Mouse (Mus musculus) liver, adult 2 months (tissue): ENCODE data around the gene Cdkal1. TPM values are rescaled to one million over a fixed set of nuclear protein-coding genes. Genes with fewer than 3 reads are reported as not detected.
A peak's percentile ranks its signal among the peaks of the same experiment; 100 is the strongest.

Source experiments
- DNase-seq: peaks from one replicate; pipeline ENCODE4 v3.0.0-alpha.2; 2011; ENCODE audit warnings: low read depth, low spot score; ENCODE audit errors: extremely low read depth
- H3K27ac ChIP-seq: fragments of 200-500 bp; replicated peaks from 2 replicates; pipeline ENCODE4 v1.5.1; 2012; ENCODE audit warnings: low read depth, mild to moderate bottlenecking, control low read depth, inconsistent platforms, low read length; ENCODE audit not compliant: insufficient read depth
- H3K27me3 ChIP-seq: fragments of 200-500 bp; 2 replicates; pipeline ENCODE4 v1.6.1; 2012; ENCODE audit warnings: mild to moderate bottlenecking, moderate library complexity, low read length, inconsistent platforms; ENCODE audit not compliant: control insufficient read depth, insufficient read depth
- H3K36me3 ChIP-seq: fragments of 200-500 bp; 2 replicates; pipeline ENCODE4 v1.6.1; 2012; ENCODE audit warnings: low read length, inconsistent platforms; ENCODE audit not compliant: control insufficient read depth, insufficient read depth
- H3K4me1 ChIP-seq: fragments of 200-500 bp; 2 replicates; pipeline ENCODE4 v1.6.1; 2011; ENCODE audit warnings: low read length; ENCODE audit not compliant: control insufficient read depth, insufficient read depth
- H3K4me3 ChIP-seq: fragments of 200-500 bp; 2 replicates; pipeline ENCODE4 v1.5.1; 2011; ENCODE audit warnings: low read depth, mild to moderate bottlenecking, control low read depth, low read length, moderate library complexity; ENCODE audit not compliant: insufficient read depth
- H3K79me2 ChIP-seq: fragments of 200-500 bp; 2 replicates; pipeline ENCODE4 v1.6.1; 2012; ENCODE audit warnings: inconsistent platforms, mild to moderate bottlenecking, low read length, moderate library complexity; ENCODE audit not compliant: control insufficient read depth, insufficient read depth
- H3K9ac ChIP-seq: fragments of 200-500 bp; 2 replicates; pipeline ENCODE4 v1.6.1; 2012; ENCODE audit warnings: low read depth, mild to moderate bottlenecking, control low read depth, inconsistent platforms, low read length
- CTCF ChIP-seq: fragments of 200-500 bp; IDR thresholded peaks from 2 replicates; pipeline ENCODE4 v1.5.1; 2011; ENCODE audit warnings: low read depth, low read length, control low read depth
- POLR2A ChIP-seq: fragments of 200-500 bp; IDR thresholded peaks from 2 replicates; pipeline ENCODE4 v1.6.1; 2011; ENCODE audit warnings: low read length, control low read depth; ENCODE audit not compliant: insufficient read depth; ENCODE audit errors: extremely low read depth
- WGBS: fragments of 180-500 bp; shearing (Covaris S2); methylation state at CpG from one replicate; pipeline ENCODE4 v1.1.7; 2018; 5-methylcytosine and 5-hydroxymethylcytosine counted together
- polyA plus RNA-seq: library from polyadenylated mRNA; depleted of rRNA; stranded (reverse); fragments of >200 nt; gene quantifications from 2 replicates; pipeline ENCODE4 v1.2.3, GENCODE M21; 2012
- total RNA-seq: library from RNA; depleted of rRNA; stranded (reverse); fragments of >200 nt; gene quantifications from 2 replicates; pipeline ENCODE4 v1.2.3, GENCODE M21; 2014

Cdkal1 gene
- total and polyA plus RNA-seq, 2 experiments = 1.7 to 13.6 TPM

GRCm38 (mm10) chr13:29631342-29631741 lies 224.1 kb downstream of the Cdkal1 start:
- no peaks in the 10 kb centered on the region for H3K27me3 ChIP-seq
- no peak overlapping the region for H3K27ac ChIP-seq
- no peaks in the 10 kb centered on the region for H3K4me1 ChIP-seq
- TF ChIP-seq CTCF = no peak
- TF ChIP-seq POLR2A = no peak
- no peak overlapping the region for H3K4me3 ChIP-seq
- peaks cover 4% of the 10 kb centered on the region; the same call in 1 of the 2 replicates for H3K79me2 ChIP-seq
- no peak for DNase-seq
- no peaks in the 10 kb centered on the region for H3K36me3 ChIP-seq
- WGBS = 71% methylated on average over 5 of the region's 5 CpGs
- H3K9ac ChIP-seq = no peak overlapping the region

GRCm38 (mm10) chr13:29628607-29629006 lies 226.9 kb downstream of the Cdkal1 start:
- Histone ChIP-seq H3K79me2 (no peaks in the 10 kb centered on the region), H3K36me3 (no peaks in the 10 kb centered on the region), H3K4me1 (no peaks in the 10 kb centered on the region), H3K4me3 (no peak overlapping the region), H3K9ac (no peak overlapping the region), H3K27ac (no peak overlapping the region), H3K27me3 (no peaks in the 10 kb centered on the region)
- DNase-seq = peak; percentile 10
- 40% methylated on average over 4 of the region's 5 CpGs for WGBS
- TF ChIP-seq POLR2A = no peak
- no peak for TF ChIP-seq CTCF

- Histone ChIP-seq H3K27ac (no peak overlapping the region), H3K4me1 (no peaks in the 10 kb centered on the region), H3K27me3 (no peaks in the 10 kb centered on the region), H3K79me2 (no peaks in the 10 kb centered on the region), H3K36me3 (no peaks in the 10 kb centered on the region), H3K9ac (no peak overlapping the region), H3K4me3 (no peak overlapping the region)
- TF ChIP-seq POLR2A (no peak), CTCF (no peak)
- DNase-seq = no peak
- WGBS = 95% methylated on average over 7 of the region's 7 CpGs
These were observed 227.9 kb downstream of the Cdkal1 start for GRCm38 (mm10) chr13:29627438-29628124.

- no peak for TF ChIP-seq POLR2A
- TF ChIP-seq CTCF = no peak
- no peak overlapping the region for H3K27ac ChIP-seq
- no peak overlapping the region for H3K4me3 ChIP-seq
- no peak for DNase-seq
- WGBS = 77% methylated on average over 1 of the region's 1 CpGs
- H3K79me2 ChIP-seq = no peaks in the 10 kb centered on the region
- H3K27me3 ChIP-seq = no peaks in the 10 kb centered on the region
- no peaks in the 10 kb centered on the region for H3K4me1 ChIP-seq
- no peak overlapping the region for H3K9ac ChIP-seq
- no peaks in the 10 kb centered on the region for H3K36me3 ChIP-seq
These were observed 230.5 kb downstream of the Cdkal1 start for GRCm38 (mm10) chr13:29624929-29625328.

- no peak for DNase-seq
- Histone ChIP-seq H3K79me2 (no peaks in the 10 kb centered on the region), H3K9ac (no peak overlapping the region), H3K27me3 (no peaks in the 10 kb centered on the region), H3K27ac (no peak overlapping the region), H3K36me3 (no peaks in the 10 kb centered on the region), H3K4me3 (no peak overlapping the region), H3K4me1 (no peaks in the 10 kb centered on the region)
- 86% methylated on average over 1 of the region's 1 CpGs for WGBS
- TF ChIP-seq CTCF (no peak), POLR2A (no peak)
These were observed 231.7 kb downstream of the Cdkal1 start for GRCm38 (mm10) chr13:29623636-29624239.

GRCm38 (mm10) chr13:29621881-29622280 lies 233.6 kb downstream of the Cdkal1 start:
- Histone ChIP-seq H3K9ac (no peak overlapping the region), H3K79me2 (no peaks in the 10 kb centered on the region), H3K4me1 (no peaks in the 10 kb centered on the region), H3K27ac (no peak overlapping the region), H3K27me3 (no peaks in the 10 kb centered on the region), H3K4me3 (no peak overlapping the region), H3K36me3 (no peaks in the 10 kb centered on the region)
- no peak for TF ChIP-seq POLR2A
- no peak for TF ChIP-seq CTCF
- peak; percentile 56 for DNase-seq
- WGBS = 56% methylated on average over 7 of the region's 7 CpGs
